Mouse (Mus musculus) gastrocnemius, adult 8-10 months (tissue): Measurements from ENCODE around the gene Rnf213. TPM values are rescaled to one million over a fixed set of nuclear protein-coding genes. Genes with fewer than 3 reads are reported as not detected.

ENCODE experiments used
- DNase-seq, 2 experiments: peaks; one replicate each; pipeline ENCODE4 v3.0.0; 2022; ENCODE audit warnings: low spot score in 2 of 2
- total RNA-seq, 4 experiments: library from RNA; stranded (reverse); gene quantifications; 2 replicates each; pipeline ENCODE4 v1.2.4; 2022

Rnf213 gene
- total RNA-seq, 4 experiments from 2014 or later: 4.5 to 7.0 (median 5.8) TPM

DNA sequence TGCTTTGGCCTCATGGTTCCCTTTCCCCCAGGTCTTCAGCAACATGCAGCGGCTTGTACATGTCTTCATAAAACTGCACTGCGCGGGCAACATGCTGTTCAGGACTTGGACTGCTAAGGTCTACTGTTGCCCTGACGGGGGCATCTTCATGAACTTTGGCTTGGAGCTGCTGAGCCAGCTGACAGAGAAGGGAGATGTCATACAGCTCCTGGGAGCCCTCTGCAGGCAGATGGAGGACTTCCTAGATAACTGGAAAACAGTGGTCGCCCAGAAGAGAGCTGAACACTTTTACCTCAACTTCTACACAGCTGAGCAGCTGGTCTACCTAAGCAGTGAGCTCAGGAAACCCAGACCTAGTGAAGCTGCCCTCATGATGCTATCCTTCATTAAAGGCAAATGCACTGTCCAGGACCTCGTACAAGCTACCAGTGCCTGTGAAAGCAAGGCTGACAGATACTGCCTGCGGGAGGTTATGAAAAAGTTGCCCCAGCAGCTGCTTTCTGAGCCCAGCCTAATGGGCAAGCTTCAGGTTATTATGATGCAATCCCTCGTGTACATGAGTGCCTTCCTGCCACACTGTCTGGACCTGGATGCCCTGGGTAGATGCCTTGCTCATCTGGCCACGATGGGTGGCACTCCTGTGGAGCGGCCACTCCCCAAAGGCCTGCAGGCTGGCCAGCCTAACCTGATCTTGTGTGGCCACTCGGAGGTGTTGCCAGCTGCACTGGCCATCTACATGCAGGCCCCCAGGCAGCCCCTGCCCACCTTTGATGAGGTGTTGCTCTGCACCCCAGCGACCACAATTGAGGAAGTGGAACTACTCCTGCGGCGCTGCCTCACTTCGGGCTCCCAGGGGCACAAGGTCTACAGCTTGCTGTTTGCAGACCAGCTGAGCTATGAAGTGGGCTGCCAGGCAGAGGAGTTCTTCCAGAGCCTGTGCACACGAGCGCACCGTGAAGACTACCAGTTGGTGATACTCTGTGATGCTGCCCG lies 43.3 kb downstream of the Rnf213 start:
- DNase-seq: no peak

DNA sequence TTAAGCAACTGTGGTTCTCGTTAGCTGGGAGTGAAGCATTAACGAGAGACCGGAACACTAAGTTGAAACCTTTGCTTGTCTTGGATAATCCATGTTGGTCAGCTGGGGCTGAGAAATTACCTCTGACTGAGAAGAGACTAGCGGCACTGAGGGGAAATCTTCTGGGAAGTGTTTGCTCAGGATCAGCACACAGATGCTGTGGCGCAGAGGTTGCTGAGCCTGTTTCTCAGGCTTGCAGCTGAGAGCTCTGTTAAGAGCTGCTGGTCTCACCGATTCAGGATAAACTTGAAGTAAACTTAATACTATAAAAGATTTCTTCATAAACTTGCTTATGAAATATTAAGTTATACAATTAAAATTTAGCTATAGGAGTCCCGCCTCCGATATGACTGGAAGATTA lies 45.9 kb downstream of the Rnf213 start:
- no peak for DNase-seq

DNA sequence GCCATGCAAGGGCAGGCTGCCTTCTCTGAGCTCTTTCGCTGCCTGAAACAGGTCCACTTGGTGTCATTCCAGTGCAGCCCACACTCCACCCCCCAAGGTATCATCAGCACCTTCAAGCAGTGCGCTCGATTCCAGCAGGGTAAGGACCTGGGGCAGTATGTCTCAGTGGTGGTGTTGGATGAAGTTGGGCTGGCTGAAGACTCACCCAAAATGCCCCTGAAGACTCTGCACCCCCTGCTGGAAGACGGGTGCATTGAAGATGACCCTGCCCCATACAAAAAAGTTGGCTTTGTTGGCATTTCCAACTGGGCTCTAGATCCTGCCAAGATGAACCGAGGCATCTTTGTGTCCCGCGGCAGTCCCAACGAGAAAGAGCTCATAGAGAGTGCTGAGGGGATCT lies 49.3 kb downstream of the Rnf213 start:
- DNase-seq: no peak

DNA sequence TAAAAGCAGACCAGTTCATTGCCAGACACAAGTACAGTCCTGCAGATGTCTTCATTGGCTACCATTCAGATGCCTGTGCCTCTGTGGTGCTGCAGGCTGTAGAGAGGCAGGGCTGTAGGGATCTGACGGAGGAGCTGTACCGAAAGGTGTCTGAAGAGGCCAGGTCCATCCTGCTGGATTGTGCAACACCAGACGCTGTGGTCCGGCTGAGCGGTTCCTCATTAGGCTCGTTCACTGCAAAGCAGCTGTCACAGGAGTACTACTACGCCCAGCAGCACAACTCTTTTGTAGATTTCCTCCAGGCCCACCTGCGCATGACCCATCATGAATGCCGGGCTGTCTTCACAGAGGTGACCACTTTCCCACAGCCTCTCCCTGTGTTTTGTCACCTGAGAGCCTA lies 50.5 kb downstream of the Rnf213 start:
- no peak for DNase-seq

DNA sequence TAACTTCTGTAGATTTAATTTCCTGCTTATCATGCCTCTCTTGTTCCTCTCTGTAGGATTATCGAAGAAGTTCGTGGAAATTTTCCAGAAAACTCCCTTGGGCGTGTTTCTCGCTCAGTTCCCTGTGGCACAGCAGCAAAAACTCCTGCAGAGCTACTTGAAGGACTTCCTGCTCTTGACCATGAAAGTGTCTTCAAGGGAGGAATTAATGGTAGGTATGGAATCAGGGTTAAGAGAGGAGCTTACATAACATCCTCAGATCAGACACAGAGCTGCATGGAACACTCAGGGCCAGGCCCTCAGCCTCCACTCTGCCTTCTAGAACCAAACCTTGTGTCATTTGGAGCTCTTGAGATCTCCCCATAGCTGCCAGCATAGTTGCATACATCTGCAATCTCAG lies 63.2 kb downstream of the Rnf213 start:
- DNase-seq: no peak

DNA sequence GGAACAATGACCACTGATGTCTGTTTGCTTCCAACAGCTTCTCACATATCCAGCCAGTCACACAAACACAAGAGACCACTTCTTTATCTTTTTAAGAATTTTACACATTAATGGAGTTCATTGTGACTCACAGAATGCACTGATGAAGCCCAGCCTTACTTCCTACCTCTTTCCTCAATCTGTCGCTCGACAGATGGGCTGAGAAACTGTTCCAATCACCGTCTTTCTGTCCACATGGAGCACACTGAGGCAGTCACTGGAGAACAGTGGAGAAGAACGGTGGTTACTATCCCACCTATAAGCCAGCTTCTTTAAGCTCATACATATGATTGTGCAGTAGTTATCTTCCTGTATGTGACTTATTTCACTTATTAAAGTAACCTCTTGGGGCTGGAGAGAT lies 85.0 kb downstream of the Rnf213 start:
- DNase-seq: no peak

DNA sequence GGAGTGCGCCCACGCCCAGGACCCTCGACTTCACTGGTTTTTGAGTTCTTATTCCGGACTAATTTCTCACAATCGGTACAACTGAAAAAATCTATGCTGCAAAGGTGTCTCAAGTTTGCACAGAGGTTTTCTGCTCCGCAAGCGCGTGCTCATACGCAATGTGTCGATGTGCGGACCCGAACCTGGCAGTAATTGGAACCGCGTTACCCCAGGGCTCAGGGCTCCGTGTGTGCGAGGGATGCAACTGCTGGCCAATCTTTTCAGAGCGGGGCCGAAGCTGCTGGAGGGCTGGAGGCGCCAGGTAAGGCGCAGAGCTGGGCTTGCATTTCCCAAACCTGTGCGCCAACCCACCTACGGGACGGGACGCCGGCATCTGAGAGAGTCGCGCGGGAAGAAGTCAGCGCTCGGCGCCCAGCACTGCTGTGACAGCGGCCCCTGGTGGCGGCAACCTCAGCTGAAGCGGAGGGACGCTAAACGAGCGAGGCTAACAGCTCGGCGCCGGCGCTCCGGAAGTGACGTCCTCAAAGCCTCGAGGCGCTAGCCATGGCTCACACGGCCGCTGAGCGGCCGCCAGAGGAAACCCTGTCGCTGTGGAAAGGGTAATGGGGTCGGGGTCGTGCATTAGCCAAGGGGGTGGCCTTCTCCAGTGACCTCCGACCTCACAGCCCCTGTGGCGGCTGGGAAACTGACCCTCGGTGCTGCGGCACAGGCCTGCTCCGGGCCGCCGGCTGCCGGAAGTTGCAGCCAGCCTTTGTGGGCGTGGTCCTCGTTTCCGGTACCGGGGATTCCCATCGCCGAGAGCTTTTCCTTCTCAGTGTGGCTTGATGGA lies 98.2 kb downstream of the Rnf213 start, which contains the start of gene Endov:
Gene Endov (plus strand): TSS at position 487 of the 829 bp plus-strand sequence.
- peak; percentile 93 to 95 for DNase-seq

DNA sequence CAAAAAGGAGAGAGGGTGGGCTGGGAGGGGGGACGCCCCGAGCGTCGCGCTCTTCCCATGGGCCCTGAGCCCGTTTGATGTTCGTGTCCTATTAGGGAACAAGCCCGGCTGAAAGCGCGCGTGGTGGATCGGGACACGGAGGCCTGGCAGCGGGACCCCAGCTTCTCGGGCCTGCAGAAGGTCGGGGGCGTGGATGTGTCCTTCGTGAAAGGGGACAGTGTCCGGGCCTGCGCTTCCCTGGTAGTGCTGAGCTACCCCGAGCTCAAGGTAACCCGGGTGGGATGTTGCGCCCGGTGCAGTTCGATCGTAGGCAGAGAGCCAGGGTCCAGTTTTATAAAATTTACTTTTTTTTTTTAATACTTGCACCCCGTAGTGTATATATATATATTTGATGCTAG lies 98.8 kb downstream of the Rnf213 start:
- DNase-seq: peak in 1 of 2 experiments; percentile 10

DNA sequence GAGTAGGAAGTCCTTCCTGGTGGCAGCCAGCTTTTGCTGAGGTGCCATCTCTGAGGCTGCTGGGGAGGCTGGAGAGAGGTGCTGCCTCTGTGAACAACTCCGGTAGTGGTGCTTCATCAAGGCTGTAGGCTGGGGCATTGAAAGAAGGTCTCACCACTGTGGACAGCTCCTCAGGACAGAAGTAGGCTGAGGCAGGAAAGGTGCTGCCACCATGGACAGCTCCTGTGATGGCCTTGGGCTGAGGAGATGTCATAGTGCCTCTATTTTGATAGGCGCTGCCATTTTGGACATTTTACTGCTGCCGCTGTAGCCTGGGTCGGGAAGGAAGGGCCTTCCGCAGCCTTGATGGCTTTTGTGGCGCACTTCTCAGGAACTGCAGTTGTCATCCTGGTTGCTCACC lies 99.9 kb downstream of the Rnf213 start:
- no peak for DNase-seq

DNA sequence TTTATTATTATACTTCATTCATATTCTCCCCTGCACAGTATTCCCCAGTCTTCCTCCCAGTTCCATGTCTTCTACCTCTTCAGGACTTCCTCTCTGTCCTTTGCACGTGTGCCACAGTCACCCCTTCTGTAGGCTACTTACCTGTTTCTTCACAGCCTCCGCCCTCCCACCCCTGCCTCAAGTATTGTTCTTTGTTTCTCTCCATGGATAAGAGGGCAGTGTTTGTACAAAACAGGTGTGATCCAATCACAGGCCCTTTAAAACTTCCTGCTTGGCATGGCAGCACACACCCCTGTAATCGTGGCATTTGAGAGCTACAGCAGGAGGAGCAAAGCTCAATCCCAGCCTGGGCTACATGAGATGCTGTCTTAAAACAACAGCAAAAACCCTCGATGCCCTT lies 100.6 kb downstream of the Rnf213 start:
- no peak for DNase-seq

DNA sequence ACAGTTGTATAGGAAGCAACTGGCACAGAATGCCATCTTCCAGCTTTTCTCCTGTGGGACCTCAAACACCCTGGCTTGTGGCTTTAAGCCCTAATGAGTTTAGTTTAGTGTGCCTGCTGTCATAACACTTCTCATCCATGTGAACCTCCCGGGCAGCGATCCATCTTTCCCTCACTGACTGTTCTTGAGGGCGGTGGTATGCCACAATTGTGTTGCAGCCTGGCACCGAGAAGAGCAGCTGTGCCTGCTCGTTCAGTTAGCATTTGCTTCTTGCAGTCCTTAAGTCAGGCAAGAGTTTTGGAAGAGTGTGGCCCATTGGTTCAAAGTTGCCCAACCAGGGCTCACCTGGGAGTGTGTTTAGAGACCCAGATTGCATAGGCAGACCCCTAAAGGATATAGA lies 103.2 kb downstream of the Rnf213 start:
- no peak for DNase-seq

DNA sequence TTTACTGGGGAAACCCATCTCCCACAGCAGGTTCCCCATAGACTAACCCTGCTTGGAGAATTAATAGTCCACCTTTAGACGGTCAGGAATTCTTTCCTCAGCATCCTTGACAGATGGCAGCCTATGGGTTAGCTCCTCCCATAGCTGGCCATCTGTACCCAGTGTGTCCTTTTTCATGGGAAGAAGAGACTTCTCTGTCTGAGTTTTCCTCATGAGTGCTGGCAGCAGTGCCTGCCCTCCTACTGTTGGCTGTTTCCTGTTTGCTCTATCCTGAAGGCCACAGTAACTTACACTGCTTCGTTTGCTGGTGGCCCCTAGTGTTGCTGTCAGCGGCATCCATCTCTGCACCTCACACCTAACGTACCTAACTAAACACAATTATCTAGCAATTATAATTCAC lies 104.6 kb downstream of the Rnf213 start:
- DNase-seq: no peak

DNA sequence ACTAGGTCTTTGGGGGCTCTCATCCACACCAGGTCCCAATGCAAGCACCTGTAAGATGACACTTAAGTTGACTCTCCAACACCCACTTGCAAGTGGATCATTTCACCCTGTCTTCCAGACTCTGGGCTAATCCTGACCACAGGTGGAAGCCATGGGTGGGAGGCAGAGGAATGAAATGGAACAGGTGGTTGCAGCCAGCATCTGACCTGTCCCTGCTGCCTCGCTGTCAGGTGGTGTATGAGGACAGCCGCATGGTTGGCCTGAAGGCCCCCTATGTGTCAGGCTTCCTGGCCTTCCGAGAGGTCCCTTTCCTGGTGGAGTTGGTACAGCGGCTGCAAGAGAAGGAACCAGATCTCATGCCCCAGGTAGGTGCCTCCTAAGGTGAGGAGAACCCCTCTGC lies 106.4 kb downstream of the Rnf213 start:
- no peak for DNase-seq

DNA sequence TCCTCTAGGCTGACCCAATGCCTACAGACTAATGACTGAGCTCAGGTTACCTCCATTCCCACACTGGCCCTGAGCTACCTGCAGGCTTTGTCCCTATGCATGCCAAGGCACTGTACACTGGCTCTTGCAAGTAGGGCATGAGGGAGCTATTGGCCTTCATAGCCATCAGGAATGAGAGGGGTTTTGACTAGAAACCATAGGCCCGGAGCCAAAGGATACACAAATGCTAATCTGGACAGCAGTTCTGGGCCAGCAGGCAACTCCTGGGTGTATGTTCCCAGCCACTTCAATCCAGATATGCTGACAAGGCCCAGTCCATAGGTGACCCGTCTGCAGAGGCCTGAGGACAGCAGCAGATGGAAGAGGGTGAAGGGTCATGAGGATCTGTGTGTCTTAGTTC lies 107.1 kb downstream of the Rnf213 start:
- DNase-seq: no peak

DNA sequence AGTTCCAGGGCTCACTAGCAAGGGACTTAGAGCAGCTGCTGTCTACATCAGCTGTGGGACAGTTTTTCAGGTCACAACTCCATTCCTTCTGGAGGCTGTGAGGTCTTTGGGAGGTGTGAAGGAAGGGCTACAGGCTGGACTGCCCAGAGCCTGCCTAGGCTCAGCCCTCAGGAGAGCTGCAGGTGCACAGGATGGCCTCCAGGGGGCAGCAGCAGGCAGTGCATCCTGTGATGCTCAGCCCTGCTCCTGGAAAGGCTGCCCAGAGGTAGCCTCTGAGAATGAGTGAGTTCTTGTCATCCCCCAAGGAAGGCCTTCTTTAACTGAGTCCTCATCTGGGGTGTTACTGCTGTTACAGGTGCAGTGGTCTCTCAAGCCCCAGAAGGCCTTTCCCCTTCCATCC lies 110.8 kb downstream of the Rnf213 start:
- DNase-seq: peak in 1 of 2 experiments; percentile 27

DNA sequence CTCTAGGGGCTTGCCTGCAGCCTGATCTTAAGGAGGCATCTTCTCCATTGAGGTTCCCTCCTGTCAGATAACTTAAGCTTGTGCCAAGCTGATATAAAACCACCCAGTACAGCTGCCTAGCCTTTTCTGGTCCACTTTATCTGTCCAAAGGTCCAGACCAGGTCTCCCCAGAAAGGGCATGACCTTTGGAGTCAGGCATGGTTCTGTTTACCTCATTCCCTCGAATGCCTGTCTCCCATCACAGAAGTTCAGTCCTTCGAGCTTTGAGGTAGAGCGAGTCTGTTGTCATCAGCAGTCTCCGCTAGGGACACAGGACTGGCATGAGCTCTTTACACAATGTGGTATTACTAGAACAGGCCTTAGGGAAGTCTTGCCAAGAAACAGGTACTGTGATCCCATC lies 113.5 kb downstream of the Rnf213 start:
- no peak for DNase-seq

DNA sequence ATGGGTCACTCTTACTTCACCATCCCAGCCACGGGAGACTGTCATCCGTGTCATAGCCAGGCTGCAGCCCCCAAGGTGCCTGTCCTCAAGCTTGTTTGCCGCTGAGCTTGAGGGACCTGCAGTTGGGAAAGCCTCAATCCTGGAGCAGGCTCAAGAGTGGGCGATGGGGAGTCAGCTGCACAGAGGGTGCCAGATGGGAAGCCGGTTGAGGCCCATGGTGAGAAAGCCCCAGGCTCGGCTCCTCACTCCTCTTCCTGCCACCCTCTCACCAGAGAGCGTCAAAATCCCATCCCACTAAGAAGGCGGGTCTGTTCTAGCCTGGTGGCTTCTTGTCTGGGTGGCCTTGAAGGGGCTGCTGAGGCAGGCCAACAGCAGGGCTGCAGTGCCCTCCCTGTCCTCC lies 114.9 kb downstream of the Rnf213 start:
- DNase-seq: no peak

DNA sequence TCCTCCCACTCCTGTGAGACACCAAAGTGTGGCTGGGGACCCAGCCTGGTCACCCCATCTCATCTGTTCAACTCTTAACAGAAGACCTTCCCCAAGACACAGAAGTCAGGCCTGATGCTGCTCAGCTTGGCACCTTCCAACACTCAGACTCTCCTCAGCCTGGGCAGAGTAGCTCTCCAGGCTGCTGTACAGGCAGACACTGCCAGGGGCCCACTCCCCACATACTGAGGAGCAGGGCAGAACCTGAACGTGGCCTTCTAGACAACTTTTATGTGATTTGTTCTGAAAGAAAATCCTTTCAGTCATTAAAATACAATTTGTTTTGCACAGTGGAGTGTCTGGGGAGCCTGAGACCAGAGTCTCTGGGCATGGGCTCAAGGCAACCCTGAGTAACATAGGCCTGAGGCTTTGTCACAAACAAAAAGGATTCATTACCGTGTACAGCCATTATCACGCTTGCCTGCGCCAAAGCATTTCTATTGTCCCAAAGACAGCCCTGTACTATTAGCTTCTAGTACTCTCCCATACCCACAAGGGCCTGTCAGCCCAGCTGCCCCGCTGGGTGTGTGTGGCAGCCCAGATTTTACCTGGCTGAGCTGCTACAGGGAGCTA lies 116.4 kb downstream of the Rnf213 start:
- DNase-seq: no peak

DNA sequence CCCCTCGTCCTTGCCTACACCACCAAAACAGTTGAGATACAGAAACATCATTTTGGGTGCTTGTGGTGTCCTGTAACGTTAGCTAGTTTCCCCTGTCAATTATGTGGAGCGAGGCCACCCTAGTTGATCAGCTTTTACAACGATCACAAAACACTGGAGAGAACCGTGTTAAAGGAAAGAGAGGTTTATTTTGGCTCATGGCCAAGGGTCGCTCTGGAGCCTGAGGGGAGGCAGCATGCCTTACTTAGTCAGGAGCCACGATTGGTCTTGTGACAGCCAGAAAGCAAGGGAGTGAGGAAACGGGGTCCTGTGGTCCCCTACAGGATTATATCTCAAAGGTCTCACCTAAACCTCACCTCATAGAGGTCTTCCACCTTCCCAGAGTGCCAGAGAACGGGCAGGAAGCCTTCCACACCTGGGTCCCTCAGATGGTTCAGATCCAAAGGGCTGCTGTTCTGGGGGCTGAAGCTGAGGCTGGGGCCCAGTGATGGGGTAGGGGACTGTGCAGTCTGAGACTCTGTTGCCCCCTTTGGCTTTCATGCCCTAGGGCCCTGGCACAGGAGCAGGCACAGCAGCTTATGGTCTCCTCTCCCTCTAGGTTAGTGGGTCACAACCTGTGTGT lies 120.2 kb downstream of the Rnf213 start:
- DNase-seq: no peak

DNA sequence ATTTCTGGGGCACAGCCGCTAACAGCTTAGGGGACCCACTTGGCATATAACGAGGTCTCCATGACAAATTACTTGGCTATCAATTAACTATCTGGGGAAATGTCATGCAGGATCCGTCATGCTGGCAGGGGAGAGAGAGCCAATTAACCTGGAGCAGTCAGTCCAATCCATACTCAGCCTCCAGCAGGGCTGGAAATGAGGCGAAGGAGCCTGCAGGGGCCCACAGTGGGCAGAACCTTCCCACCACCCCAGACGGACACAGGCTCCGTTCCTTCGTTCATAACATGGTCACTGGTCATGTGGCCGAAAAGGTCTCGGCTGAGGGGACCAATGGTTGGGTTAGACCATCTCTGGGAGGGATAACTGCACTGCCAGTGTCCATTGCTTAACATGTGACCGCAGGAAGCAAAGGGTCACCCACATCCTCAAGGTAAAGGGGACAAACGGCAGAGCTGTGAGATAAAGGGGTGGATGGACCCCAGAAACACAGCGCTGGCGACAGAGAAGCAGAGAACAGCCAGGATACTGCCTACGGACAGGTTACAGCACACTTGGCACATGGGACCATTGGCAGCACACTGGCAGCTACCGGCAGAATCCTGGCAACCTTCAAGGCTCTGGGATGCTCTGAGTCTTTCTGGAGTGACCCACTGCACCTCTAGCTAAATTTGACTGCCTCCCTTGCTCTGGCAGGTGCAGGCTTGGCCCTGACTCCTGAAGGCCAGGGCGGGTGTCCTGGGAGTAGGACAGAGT lies 121.4 kb downstream of the Rnf213 start:
- DNase-seq: no peak
